Mouse (Mus musculus): Measurements from ENCODE around the gene Mettl2.
"Not testable (repeated sequence)": the region's sequence is repeated elsewhere in the genome, so short reads cannot be mapped to it uniquely, and the experiment has no call there.

Mettl2 gene

DNA sequence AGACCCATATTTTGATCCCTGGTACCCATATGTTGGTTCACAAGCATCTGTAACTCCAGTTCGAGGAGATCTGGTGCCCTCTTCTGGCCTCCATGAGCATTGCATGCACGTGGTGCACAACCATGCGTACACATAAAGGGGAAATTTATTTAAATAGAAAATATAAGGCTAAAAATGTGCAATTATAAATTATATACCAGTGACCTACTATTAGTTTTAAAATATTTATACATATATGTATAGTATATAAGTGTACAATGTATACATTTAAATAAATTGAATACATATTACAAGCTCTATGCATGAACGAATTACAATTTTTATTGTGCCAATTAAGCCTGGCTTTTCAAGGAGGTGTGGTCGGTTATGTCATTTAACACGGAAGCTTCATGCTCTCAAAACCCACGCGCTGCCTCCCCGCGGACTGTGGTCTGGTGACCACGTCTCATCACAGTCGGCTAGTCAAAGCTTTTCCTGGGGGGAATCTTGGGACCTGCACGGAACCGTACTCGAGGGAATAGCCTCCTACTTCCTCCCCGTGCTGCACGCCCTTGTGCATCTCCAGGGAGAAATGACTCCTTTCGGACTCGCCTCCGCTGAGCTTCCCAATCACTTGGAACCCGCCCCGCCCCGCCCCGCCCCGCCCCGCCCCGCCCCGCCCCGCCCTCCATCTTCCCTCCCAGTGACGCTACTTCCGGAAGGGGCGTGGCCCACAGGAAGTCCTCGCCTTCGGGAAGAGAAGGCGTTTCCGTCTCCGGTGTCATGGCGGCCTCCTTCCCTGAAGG lies at the start of gene Mettl2:
TSS of gene Mettl2 (plus strand) at position 691 of the 785 bp plus-strand sequence.
- peak; percentile 79 for DNase-seq (ENCODE audit: low read depth)

DNA sequence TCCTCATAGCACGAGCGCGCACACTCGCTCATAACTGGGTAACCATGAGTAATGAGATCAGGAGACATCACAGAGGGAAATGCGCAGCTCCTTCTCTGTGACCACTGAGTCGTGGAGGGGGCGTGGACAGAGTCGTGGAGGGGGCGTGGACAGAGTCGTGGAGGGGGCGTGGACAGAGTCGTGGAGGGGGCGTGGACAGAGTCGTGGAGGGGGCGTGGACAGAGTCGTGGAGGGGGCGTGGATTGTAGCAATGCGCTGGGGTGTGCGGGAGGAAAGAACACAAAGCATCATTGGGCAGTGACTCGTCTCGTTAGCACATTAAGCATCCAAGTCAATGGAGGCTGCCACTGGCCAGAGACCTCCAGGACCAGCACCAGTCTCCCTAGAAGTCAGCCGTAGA lies 13.8 kb upstream of the Mettl2 start:
- not testable (repeated sequence) for DNase-seq (ENCODE audit: low read depth)

DNA sequence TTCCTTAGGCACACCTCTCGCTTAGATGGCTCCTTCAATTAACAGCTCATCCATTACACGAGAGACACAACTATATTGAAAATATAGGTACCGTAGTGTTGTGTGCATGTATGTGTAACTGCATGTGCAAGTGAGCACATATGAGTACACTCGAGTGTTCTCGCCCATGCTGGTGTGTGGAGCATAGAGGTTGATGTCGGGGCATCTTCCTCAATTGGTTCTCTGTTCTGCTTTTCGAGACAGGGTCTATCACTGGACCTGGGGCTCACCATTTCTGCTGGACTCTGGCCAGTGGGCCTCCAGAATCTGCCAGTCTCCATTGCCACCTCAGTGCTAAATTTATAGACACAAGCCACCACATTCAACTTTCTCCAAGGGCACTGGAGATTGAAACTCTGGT lies 8.4 kb upstream of the Mettl2 start:
- DNase-seq (ENCODE audit: low read depth), result no peak

DNA sequence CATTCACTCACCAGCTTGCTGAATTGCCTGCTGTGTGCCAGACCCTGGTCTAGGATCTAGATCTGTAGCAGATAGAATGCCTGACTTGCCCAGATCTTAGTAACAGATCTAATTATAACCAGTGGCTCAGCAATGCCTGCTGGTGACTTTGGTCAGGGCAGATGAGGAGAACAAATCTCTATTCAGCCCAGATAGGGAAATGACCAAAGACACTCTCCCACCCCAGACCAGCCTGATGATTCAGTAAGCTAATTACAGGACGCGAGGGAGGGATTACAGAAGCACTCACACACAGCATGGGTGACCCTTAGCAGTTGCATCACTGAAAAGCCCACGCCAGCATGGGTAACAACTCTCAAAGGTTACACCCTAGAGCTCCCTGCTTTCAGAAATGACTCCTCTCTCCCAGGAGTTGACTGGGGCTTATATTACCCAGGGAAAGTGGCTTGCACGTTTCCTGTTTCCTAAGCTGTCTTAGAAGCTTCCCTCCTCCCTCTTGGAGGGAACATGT lies 5.6 kb upstream of the Mettl2 start:
- DNase-seq (ENCODE audit: low read depth), result no peak

DNA sequence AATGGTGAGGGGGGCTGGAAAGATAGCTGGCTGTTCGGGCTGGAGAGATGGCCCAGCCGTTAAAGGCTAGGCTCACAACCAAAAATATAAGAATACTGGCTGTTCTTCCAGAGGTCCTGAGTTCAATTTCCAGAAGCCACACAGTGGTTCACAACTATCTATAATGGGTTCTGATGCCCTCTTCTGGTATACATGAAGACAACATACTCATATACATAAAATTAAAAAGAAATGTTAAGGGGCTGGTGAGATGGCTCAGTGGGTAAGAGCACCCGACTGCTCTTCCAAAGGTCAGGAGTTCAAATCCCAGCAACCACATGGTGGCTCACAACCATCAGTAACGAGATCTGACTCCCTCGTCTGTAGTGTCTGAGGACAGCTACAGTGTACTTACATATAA lies 4.4 kb upstream of the Mettl2 start:
- DNase-seq (ENCODE audit: low read depth), result not testable (repeated sequence)

DNA sequence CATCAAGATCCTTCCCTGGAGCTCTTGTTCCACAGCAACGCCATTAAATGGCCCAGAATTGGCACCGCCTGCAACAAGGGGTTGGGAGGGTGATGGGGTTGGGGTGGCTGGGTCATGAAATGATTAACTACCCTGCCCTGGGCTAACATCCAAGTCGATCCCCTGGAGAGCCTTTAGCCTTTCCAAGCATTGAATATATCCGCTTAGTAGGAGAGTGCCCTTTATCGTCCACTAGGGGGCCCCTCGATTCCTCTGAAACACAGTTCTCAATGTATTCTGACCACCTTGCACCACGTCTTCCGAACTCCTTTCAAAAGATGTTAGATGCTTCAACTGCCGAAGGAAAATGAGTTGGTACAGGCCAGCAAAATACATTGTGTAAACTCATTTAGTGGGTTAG lies 2.2 kb upstream of the Mettl2 start:
- DNase-seq (ENCODE audit: low read depth), result peak; percentile 71

DNA sequence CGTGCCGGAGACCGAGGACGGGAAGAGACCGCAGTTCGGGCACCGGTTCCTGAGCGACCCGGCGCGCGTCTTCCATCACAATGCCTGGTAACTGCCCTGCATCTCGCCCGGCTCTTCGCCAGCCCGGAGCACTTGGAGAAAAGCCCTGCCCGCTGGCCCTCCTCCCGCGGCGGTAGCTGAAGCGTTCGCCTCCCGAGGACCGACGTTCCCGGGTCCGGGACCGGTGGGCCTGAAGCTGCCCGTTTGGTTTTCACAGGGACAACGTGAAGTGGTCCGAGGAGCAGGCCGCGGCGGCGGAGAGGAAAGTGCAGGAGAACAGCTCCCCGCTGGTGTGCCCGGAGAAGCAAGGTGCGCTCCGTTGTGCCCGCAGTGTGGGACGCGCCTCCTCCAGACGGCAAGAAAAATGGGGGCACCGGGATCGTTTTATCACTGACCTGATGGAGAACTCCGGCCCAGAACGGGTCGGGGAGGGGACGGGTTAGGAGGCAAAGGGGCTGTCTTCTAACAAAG lies 350 bp downstream of the Mettl2 start:
- no peak for DNase-seq (ENCODE audit: low read depth)

DNA sequence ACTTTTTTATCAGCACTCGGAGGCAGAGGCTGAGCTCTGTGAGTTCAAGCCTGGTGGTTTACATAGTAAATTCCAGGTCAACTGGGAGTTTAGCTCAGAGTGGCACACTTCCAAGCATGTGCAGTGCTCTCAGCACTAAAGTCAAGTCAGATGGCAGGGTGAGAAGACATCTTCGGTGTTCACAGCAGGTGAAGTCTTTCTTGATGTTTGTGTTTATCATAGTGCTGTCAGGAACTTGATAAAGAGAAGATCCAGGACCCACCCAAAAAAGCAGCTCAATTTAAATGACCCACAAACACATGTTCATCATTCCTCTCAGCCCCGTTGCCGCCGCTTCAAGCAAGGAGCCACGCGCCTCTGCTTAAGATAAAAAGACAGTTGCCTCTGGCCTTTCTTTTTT lies 9.5 kb downstream of the Mettl2 start:
- no peak for DNase-seq (ENCODE audit: low read depth)

DNA sequence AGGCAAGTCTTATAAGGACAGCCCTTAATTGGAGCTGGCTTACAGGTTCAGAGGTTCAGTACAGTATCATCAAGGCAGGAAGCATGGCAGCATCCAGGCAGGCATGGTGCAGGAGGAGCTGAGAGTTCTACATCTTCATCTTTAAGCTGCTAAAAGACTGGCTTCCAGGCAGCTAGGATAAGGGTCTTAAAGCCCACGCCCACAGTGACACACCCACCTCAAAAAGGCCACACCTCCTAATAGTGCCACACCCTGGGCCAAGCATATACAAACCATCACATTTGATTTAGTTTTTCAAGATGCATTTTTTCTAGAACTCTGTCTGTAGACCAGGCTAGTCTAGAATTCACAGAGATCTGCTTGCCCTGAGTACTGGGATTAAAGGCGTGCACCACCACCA lies 11.0 kb downstream of the Mettl2 start:
- not testable (repeated sequence) for DNase-seq (ENCODE audit: low read depth)

DNA sequence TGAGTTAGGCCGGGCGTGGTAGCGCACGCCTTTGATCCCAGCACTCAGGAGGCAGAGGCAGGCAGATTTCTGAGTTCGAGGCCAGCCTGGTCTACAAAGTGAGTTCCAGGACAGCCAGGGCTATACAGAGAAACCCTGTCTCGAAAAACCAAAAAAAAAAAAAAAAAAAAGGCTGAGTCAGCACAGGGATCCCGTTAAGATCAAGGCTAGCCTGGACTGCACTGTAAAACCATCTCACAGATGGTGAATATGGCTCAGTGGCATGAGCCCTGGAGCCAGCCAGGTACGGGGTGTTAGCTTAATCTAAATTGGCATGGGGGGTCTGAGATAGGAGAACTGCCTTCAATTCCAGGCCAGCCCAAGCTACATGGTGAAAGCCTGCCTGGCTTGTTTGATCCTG lies 14.3 kb downstream of the Mettl2 start:
- DNase-seq (ENCODE audit: low read depth), result not testable (repeated sequence)

DNA sequence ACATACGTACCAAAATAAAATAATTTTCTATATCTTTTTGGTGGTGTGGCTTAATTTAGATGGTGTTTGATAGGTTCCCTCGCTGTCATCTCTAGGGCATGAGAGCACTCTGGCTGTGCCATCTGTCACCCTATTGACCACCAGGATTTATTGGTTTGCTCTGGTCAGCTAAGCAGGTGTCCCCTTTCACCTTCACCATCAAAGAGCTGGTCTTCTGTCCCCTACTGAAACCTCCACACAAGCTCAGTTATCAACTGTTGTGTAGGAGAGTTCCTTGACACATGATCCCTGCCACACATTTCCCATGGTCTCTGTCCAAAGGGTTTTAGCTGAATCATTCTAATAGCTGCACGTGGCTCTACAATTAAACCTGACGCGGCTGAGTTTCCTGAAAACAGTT lies 14.9 kb downstream of the Mettl2 start:
- no peak for DNase-seq (ENCODE audit: low read depth)

DNA sequence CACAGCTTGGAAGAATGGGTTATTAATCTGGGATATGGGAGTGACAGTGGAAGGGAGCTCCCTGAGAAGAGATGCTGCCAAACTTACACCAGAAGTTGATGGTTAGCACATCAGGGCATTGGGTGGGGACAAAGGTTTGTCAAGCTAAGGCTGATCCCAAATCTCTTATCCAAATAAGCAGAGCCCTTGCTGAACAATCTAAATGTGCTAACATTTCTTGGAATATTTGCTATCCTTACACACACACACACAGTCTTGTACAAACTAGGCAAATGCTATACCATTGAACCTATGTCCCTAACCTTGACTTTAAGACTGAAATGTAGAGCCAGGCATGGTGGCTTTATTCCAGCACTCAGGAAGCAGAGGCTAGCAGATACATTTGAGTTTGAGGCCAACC lies 17.3 kb downstream of the Mettl2 start:
- no peak for DNase-seq (ENCODE audit: low read depth)

DNA sequence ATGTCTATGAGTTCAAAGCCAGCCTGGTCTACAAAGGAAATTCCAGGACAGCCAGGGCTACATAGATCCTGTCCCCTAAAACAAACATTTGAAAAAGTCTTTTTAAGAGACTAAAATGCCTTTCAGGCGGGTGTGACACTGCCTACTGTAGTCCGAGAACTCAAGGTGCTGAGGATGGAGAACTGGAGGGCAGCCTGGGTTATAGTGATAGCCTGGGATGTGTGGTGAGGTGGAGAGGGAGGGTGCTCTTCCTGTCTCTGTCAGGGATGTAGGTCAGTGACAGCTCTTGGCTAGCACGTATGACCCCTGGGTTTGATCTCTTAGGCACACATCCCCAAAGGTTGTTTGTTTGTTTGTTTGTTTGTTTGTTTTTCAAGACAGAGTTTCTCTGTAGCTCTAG lies 17.9 kb downstream of the Mettl2 start:
- no peak for DNase-seq (ENCODE audit: low read depth)

DNA sequence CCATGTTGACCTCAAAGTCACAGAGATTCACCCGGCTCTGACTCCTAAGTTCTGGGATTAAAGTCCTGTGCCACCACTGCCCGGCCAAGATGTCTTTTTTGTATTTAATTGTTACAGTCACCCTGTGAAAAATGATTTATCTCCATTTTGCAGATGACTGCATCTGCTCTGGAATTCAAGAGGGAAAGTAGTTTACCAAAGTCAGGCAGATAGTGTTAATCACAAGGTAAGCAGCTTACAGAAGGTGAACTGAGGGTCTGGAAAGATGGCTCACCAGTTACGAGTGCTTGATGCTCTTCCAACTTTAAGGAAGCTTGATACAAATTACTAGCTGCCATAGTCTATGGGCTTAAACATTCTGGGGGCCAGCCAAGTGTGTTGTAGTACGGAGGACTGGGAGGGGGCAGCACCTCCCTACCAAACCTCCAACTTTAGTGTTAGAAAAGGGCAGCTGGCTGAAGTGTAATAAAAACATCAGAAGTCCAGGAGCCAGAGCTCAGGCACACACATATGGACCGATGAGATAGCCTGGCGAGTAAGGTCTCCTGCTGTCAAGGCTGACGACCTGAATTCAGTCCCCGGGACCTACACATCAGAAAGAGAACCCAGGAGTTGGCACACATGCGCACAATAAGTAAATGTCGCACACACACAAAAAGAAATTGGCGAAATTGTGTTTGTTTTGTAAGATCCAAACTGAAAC lies 18.4 kb downstream of the Mettl2 start:
- no peak for DNase-seq (ENCODE audit: low read depth)

DNA sequence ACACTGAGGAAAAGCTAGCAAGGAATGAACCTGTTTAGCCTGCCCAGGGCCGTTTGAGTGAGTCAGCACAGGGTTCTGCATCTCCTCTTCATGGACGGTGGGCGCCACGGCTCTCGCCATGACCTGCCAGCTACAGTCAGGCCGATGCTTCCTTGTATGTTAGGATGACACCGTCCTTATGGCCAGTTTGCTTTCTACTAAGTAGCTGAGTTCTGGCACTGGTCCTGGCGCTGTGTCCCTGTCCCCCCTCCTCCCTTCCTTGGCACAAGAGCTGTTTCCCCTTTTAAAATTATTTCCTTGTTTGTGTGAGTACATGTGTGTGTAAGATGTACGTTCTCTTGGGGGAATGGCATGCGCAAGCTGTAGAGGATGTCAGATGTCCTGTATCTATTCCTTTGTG lies 19.0 kb downstream of the Mettl2 start:
- DNase-seq (ENCODE audit: low read depth), result no peak

DNA sequence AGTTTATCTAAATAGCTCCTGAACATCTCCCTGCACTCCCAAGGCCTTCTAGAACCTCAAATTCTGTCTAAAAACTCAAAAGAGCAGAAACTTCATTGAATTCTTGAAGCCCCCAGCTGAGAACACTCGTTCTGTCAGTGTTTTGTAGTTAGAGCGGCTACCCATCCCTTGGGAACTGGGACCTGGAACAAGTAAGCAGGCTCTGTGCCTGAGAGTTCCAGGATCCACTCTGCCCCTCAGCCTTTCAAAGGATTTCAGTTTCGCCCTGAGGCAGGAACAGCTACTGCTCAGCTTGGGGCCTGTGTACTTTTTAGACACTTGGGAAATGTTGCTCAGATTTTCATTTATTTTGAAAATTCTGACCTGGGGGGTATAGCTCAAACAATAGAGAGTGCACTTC lies 20.4 kb downstream of the Mettl2 start, which contains the start of gene Gm10842:
TSS of gene Gm10842 (plus strand) at position 301 of the 400 bp plus-strand sequence.
- no peak for DNase-seq (ENCODE audit: low read depth)

DNA sequence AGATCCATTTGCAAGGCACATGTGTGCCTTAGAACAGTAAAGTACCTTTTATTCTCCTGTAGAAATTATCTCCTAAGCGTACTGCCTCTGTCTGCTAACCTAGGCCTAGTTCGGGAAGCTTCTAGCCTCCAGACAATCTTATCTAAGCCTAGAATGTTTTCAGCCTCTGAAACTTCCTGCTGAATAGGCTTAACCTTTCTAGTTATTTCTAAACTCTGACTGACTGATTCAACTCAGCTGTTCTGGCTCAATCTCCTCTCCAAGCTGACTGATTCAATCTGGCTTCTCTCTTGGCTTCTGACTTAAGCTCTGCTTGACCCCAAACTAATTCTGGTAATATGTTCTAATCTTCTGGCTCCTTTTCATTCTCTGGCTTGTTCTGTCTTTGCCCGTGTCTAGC lies 23.1 kb downstream of the Mettl2 start:
- DNase-seq (ENCODE audit: low read depth), result no peak

DNA sequence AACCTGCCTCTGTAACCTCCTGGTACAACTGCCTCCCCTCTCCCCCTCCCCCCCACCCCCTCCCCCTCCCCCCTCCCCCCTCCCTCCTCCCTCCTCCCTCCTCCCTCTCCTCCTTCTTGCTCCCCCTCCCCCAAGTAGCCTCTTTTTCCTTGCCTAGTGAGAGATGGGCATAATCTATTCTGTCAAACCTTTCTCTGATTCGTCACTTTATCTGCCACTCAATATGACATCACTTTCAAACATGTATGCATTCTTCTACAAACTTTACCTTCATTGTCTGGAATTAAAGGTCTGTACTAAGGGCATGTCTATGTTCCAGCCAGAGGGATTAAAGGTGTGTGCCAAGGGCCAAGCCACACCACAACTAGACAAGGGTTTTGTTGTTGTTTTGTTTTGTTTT lies 23.5 kb downstream of the Mettl2 start:
- DNase-seq (ENCODE audit: low read depth), result no peak

DNA sequence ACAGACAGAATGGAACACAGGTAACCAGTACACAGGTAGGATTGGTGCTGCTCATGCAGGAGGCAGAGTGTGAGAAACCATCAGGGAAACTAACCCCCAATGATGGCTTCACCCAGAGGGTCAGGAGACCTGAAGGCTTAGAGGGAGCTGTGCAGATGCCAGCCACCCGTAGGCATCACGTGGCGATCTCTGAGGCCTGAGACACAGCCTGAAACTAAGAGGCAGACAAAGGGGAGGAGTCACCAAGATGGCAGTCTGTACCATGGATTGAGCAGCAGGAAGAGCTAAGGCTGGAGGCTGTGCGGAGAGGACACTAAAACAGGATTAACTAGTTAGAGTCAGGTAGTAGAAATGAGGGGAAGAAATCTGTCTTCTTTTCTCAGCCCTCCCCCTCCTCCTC lies 24.5 kb downstream of the Mettl2 start:
- no peak for DNase-seq (ENCODE audit: low read depth)

DNA sequence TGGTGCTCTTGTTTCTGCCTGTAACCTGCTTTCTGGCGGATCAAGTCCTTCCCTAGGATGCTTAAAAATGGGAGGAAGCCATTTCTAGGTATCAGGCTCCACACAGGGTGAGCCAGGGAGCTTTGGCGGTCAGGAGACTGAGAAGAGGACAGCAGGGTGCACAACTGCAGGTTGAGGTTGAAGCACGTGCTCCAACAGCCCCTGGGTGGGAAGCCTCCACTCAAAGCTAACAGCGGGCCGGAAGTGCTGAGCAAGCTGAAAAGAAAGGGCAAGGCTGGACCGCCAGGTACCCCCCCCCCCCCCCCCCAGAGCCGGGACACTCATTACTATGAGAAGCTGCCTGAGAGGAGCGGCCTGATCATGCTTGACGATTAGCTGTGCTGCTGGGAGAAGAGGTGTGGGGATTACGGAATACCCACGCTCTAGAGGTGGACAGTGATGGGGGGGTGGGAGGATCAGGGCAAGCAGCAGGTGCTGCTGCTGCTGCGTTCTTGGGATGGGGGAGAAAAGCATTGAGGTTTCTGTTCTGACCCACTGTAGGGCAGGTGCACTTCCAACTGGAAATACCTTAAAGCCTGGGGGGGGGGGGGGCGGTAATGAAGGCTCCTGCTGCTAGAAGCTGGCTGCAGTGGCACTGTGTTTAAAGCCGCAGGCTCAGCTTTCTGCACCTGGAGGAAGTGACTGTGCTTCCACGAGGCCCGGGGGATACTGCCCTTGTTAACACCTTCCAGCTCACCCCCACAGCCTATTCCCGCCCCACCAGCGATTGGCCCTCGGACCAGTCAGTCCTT lies 25.2 kb downstream of the Mettl2 start:
- no peak for DNase-seq (ENCODE audit: low read depth)

DNA sequence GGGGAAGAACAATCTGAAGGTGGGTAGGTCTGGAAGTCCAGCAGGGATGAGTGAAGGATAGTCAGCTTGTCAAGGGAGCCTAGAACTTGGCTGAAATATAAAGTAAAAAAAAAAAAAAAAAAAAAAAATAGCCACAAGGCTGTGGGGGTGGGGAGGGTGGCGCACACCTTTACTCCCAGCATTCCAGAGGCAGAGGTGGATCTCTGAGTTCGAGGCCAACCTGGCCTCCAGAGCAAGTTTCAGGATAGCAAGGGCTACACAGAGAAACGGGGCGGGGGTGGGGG lies 25.7 kb downstream of the Mettl2 start:
- no peak for DNase-seq (ENCODE audit: low read depth)

DNA sequence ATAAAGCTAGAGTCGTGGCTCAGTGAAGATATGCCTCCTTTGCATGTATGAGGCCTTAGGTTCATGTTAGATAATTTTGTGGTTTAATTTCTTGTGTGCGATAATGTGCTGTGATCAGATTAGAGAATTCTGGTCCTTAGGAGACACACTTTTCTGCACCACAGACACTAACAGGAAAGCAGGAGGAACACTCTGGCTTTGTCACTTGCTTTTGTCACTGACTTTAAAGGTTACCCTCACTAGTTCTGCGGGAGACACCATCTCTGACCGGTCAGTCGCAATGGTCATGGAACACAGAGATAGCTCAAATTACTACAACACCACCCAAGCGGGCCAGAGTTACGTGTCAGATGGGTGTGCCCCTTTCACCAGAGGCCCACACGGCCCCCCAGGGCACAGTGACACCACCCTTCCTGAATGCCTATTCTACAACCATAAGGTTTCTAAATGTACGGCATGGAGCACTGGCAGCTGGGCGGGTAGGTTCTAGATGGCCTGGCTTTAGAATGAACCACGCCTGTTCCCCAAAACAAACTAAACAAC lies 26.2 kb downstream of the Mettl2 start:
- DNase-seq (ENCODE audit: low read depth), result no peak

Measured in c-Kit-positive CD71-negative TER-119-negative erythroid progenitor cells, embryonic 14.5 days (primary cell).